ENCODE assay signal across 8 mouse cellular contexts in genomic region chr17:27565163-27565941, GRCm38 (mm10). TPM values are rescaled to one million over a fixed set of nuclear protein-coding genes. Genes with fewer than 3 reads are reported as not detected.
DNase-seq lines count a peak whose midpoint lies in the region; ATAC-seq and TF ChIP-seq lines count a peak whose summit lies in the region.

Gene AI413582 (minus strand): TSS chr17:27565756.

- peak; percentile 99 for TF ChIP-seq CTCF in C2C12 (IDR thresholded peaks at IDR 0.05; ENCODE audit: control insufficient read depth, insufficient read depth, insufficient read length)
- TF ChIP-seq CTCF in brain, embryonic 14.5 days (IDR thresholded peaks at IDR 0.05; ENCODE audit: borderline replicate concordance, extremely low read depth, insufficient read depth, insufficient read length), result peak; percentile 86

- H3K4me2 ChIP-seq in heart, embryonic 11.5 days, result peak within 1 kb of the TSS; percentile 93
- H3K4me2 ChIP-seq in kidney, embryonic 16.5 days (replicated peaks; ENCODE audit: low read depth, low read length), result peak within 1 kb of the TSS; percentile 76

- H3ac ChIP-seq in C2C12 (ENCODE audit: control insufficient read depth, insufficient read length, low read depth), result peak within 1 kb of the TSS; percentile 82

- TF ChIP-seq POLR2A in brain, embryonic 14.5 days (IDR thresholded peaks at IDR 0.05; ENCODE audit: borderline replicate concordance, extremely low read depth, insufficient read depth, insufficient read length, poor library complexity, severe bottlenecking), result no peak; the same call in 1 of the 2 replicates

- no peaks in the 10 kb centered on the region for H3K9me3 ChIP-seq in heart, embryonic 11.5 days (replicated peaks; ENCODE audit: control insufficient read depth, low read length)
- H3K9me3 ChIP-seq in kidney, embryonic 16.5 days (ENCODE audit: low read length), result no peaks in the 10 kb centered on the region

- DNase-seq in brain, embryonic 14.5 days (ENCODE audit: low read depth), result peak; percentile 96
- DNase-seq in liver, result peak; percentile 96
- peak; percentile 91 to 96 for DNase-seq in monocyte, adult 2 months (ENCODE audit: low read depth in 1 of 2, low spot score in 2 of 2)
- DNase-seq in spleen, postnatal 14 days (ENCODE audit: low spot score in 2 of 2), result peak; percentile 94 to 95

- peaks cover 3% of the 10 kb centered on the region for H3K79me3 ChIP-seq in C2C12 (ENCODE audit: low read depth)

- H3K9ac ChIP-seq in heart, embryonic 11.5 days (ENCODE audit: low read depth, low read length), result peak within 1 kb of the TSS; percentile 74
- peak within 1 kb of the TSS; percentile 58 for H3K9ac ChIP-seq in kidney, embryonic 16.5 days (replicated peaks; ENCODE audit: low read length)

- peak; percentile 92 for ATAC-seq in erythroblast, adult 5-6 weeks (replicated peaks; ENCODE audit: low FRiP score, poor library complexity, severe bottlenecking)
- peak; percentile 89 for ATAC-seq in heart, embryonic 11.5 days (replicated peaks; ENCODE audit: insufficient number of reproducible peaks, low FRiP score, low TSS enrichment)
- ATAC-seq in kidney, embryonic 16.5 days (ENCODE audit: low FRiP score, low TSS enrichment), result peak; percentile 95

- peaks cover 15% of the 10 kb centered on the region for H3K79me2 ChIP-seq in C2C12 (ENCODE audit: control insufficient read depth, insufficient read depth)

- WGBS in heart, embryonic 11.5 days (ENCODE audit: insufficient replicate concordance), result under 1% methylated on average over 57 of the region's 58 CpGs
- WGBS in kidney, embryonic 16.5 days, result under 1% methylated on average over 57 of the region's 58 CpGs

- peak within 1 kb of the TSS; percentile 12; the same call in 1 of the 2 replicates for H3K27ac ChIP-seq in heart, embryonic 11.5 days (ENCODE audit: low read depth, low read length)
- H3K27ac ChIP-seq in kidney, embryonic 16.5 days (ENCODE audit: low read length), result peak within 1 kb of the TSS; percentile 1

- H3K4me1 ChIP-seq in heart, embryonic 11.5 days (ENCODE audit: control insufficient read depth, insufficient read depth, low read length), result peaks cover 38% of the 10 kb centered on the region
- H3K4me1 ChIP-seq in kidney, embryonic 16.5 days (ENCODE audit: insufficient read depth, low read length), result peaks cover 17% of the 10 kb centered on the region

- H3K27me3 ChIP-seq in C2C12 (ENCODE audit: control insufficient read depth, insufficient read depth, insufficient read length), result no peaks in the 10 kb centered on the region
- no peaks in the 10 kb centered on the region for H3K27me3 ChIP-seq in heart, embryonic 11.5 days (ENCODE audit: control insufficient read depth, insufficient read depth, low read length)
- H3K27me3 ChIP-seq in kidney, embryonic 16.5 days (ENCODE audit: insufficient read depth, low read length), result no peaks in the 10 kb centered on the region

- peaks cover 5% of the 10 kb centered on the region for H3K36me3 ChIP-seq in C2C12 (ENCODE audit: control insufficient read depth, insufficient read depth)
- H3K36me3 ChIP-seq in heart, embryonic 11.5 days (ENCODE audit: control insufficient read depth, insufficient read depth, low read length), result peaks cover 5% of the 10 kb centered on the region
- peaks cover 13% of the 10 kb centered on the region for H3K36me3 ChIP-seq in kidney, embryonic 16.5 days (ENCODE audit: insufficient read depth, low read length)

- peak within 1 kb of the TSS; percentile 55 for H3K4me3 ChIP-seq in C2C12 (ENCODE audit: insufficient read depth, poor library complexity, severe bottlenecking)
- peak within 1 kb of the TSS; percentile 61 for H3K4me3 ChIP-seq in heart, embryonic 11.5 days (ENCODE audit: low read depth, low read length)
- peak within 1 kb of the TSS; percentile 56 for H3K4me3 ChIP-seq in kidney, embryonic 16.5 days (ENCODE audit: low read length)

TF ChIP-seq in C2C12, 6 proteins besides CTCF, POLR2A, EP300 and RAD21:
- no peak for TF ChIP-seq MYOD1 (IDR thresholded peaks at IDR 0.05; ENCODE audit: control insufficient read depth, insufficient read length, low read depth)
- no peak for TF ChIP-seq MYOG (IDR thresholded peaks at IDR 0.05; ENCODE audit: control insufficient read depth, extremely low read depth, insufficient read length)
- no peak for TF ChIP-seq FOSL1 (IDR thresholded peaks at IDR 0.05; ENCODE audit: insufficient read depth, low read length, poor library complexity, severe bottlenecking)
- no peak for TF ChIP-seq MAX (IDR thresholded peaks at IDR 0.05)
- TF ChIP-seq CEBPB (IDR thresholded peaks at IDR 0.05; ENCODE audit: low read depth), result no peak
- peak; percentile 56 for TF ChIP-seq USF1 (IDR thresholded peaks at IDR 0.05; ENCODE audit: low read depth)

RNA-seq across cellular contexts. Expression of gene AI413582, which starts in this region (rescaled TPM):
- 37.9 TPM for polyA plus RNA-seq in C2C12 (2012; fragmentation: generic; extraction: Trizol)
- polyA plus RNA-seq in brain, embryonic 14.5 days (2012; rRNA removed), result 35.8 and 53.5 TPM in 2 replicates
- total RNA-seq in erythroblast, adult 5-6 weeks (2015; ENCODE audit: low replicate concordance), result 14.0 and 15.4 TPM in 2 replicates
- 4.5 and 5.9 TPM in 2 replicates for total RNA-seq in erythroblast, adult 5-6 weeks (2017; ENCODE audit: low replicate concordance)
- 18.1 and 18.3 TPM in 2 replicates for polyA plus RNA-seq in heart, embryonic 11.5 days (2014; fragmentation: Nextera tagmentation; extraction: Ambion mirVana)
- 20.2 and 23.4 TPM in 2 replicates for polyA plus RNA-seq in kidney, embryonic 16.5 days (2015; fragmentation: Nextera tagmentation; extraction: Ambion mirVana)

Comparison
In these comparisons a context has a peak if more than half of its experiments do, and no peak if none do; other contexts are left out.
1. Peak in every context shown above with its lines: DNase-seq, ATAC-seq, H3K4me3 ChIP-seq and H3K27ac ChIP-seq.